Mouse (Mus musculus): ENCODE data around the gene Lor. TPM values are rescaled to one million over a fixed set of nuclear protein-coding genes. Genes with fewer than 3 reads are reported as not detected.

Gene Lor
- polyA plus RNA-seq (2015; fragmentation: Nextera tagmentation; extraction: Ambion mirVana), result 79.3 TPM in 1 of 2 replicates, not detected in the other

GRCm38 (mm10) chr3:92083042-92083441, at the start of gene Lor:
Gene Lor (minus strand): TSS chr3:92083142.

GRCm38 (mm10) chr3:92123847-92124246, 40.9 kb upstream of the Lor start, which contains the start of gene Prr9:
Gene Prr9 (minus strand): TSS chr3:92123947.

Small RNAs within 50 kb of the gene (microRNA-seq; reads per million reads assigned to microRNA genes)
- 0 reads per million in 2 experiments for gene Gm25145

Other genes with a start within 250 kb of the Lor start
- not detected in 2 replicates for gene Pglyrp3, start 68.6 kb downstream of the Lor start, polyA plus RNA-seq (2015; fragmentation: Nextera tagmentation; extraction: Ambion mirVana)
- not detected in 2 replicates for gene Prr9, start 40.8 kb upstream of the Lor start, polyA plus RNA-seq (2015; fragmentation: Nextera tagmentation; extraction: Ambion mirVana)
- gene Lelp1, start 59.6 kb upstream of the Lor start, polyA plus RNA-seq (2015; fragmentation: Nextera tagmentation; extraction: Ambion mirVana), result not detected in 2 replicates
- gene Sprr2a1, start 132.7 kb upstream of the Lor start, polyA plus RNA-seq (2015; fragmentation: Nextera tagmentation; extraction: Ambion mirVana), result not detected in 2 replicates
- gene Sprr2a2, start 132.8 kb upstream of the Lor start, polyA plus RNA-seq (2015; fragmentation: Nextera tagmentation; extraction: Ambion mirVana), result 0.35 and 8.7 TPM in 2 replicates
- gene Sprr2a3, start 202.3 kb upstream of the Lor start, polyA plus RNA-seq (2015; fragmentation: Nextera tagmentation; extraction: Ambion mirVana), result 0.76 TPM in 1 of 2 replicates, not detected in the other
- not detected in 2 replicates for gene Sprr2b, start 233.5 kb upstream of the Lor start, polyA plus RNA-seq (2015; fragmentation: Nextera tagmentation; extraction: Ambion mirVana)